5 mouse cellular contexts compared by ENCODE assay signal in genomic region chr10:98978766-98979165, GRCm38 (mm10).
"Had no signal": no experiment of that assay in that cellular context is flagged by ENCODE, and none has a peak within 500 bp of the region (broad histone marks: within the 10 kb centered on the region; RNA-seq: fewer than 3 reads in every experiment).

No protein-coding gene starts in this region.

- DNase-seq: kidney, adult 18-20 months; kidney, postnatal 10 days; layer of hippocampus, postnatal 36 days; midbrain, embryonic 14.5 days; thymus, postnatal 36 days had no signal
